ENCODE assay signal across 26 mouse cellular contexts in genomic region chr16:34839004-34839703, GRCm38 (mm10).
A peak's percentile ranks its signal among the peaks of the same experiment; 100 is the strongest.
DNase-seq lines count a peak whose midpoint lies in the region; ATAC-seq lines count a peak whose summit lies in the region.
"Had no signal": no experiment of that assay in that cellular context is flagged by ENCODE, and none has a peak within 500 bp of the region (broad histone marks: within the 10 kb centered on the region; RNA-seq: fewer than 3 reads in every experiment).

No protein-coding gene starts in this region.

- H3K36me3 ChIP-seq in embryonic facial prominence, embryonic 12.5 days, result no peaks in the 10 kb centered on the region
- H3K36me3 ChIP-seq in limb, embryonic 12.5 days, result no peaks in the 10 kb centered on the region
- no peaks in the 10 kb centered on the region for H3K36me3 ChIP-seq in intestine, embryonic 15.5 days
- H3K36me3 ChIP-seq: liver, embryonic 13.5 days had no signal

- no peaks in the 10 kb centered on the region for H3K9me3 ChIP-seq in embryonic facial prominence, embryonic 12.5 days
- no peaks in the 10 kb centered on the region; the same call in 1 of the 2 replicates for H3K9me3 ChIP-seq in limb, embryonic 12.5 days
- no peaks in the 10 kb centered on the region for H3K9me3 ChIP-seq in intestine, embryonic 15.5 days
- H3K9me3 ChIP-seq: liver, embryonic 13.5 days had no signal

- peak; percentile 50; the same call in 1 of the 2 replicates for ATAC-seq in embryonic facial prominence, embryonic 12.5 days (ENCODE audit: insufficient number of reproducible peaks, insufficient read depth, low FRiP score, low TSS enrichment)
- no peak for ATAC-seq in limb, embryonic 12.5 days (ENCODE audit: insufficient number of reproducible peaks, insufficient read depth, low FRiP score, low TSS enrichment, low read depth)
- ATAC-seq in intestine, embryonic 15.5 days, result no peak
- ATAC-seq: CD4-positive, CD25-positive, alpha-beta regulatory T cell, adult 4 months; forebrain, embryonic 14.5 days; midbrain, embryonic 16.5 days had no signal

- WGBS in embryonic facial prominence, embryonic 12.5 days, result 45% methylated on average over 7 of the region's 7 CpGs
- WGBS in limb, embryonic 12.5 days, result 68% methylated on average over 7 of the region's 7 CpGs
- 67% methylated on average over 7 of the region's 7 CpGs for WGBS in intestine, embryonic 15.5 days

- H3K27ac ChIP-seq in embryonic facial prominence, embryonic 12.5 days, result peak overlapping the region; percentile 66
- H3K27ac ChIP-seq in limb, embryonic 12.5 days, result peak overlapping the region; percentile 80; the same call in 1 of the 2 replicates
- H3K27ac ChIP-seq in intestine, embryonic 15.5 days, result no peak overlapping the region
- H3K27ac ChIP-seq: hindbrain, embryonic 14.5 days; liver, embryonic 13.5 days; stomach, postnatal 0 days had no signal

- peaks cover 17% of the 10 kb centered on the region for H3K4me1 ChIP-seq in embryonic facial prominence, embryonic 12.5 days
- peaks cover 18% of the 10 kb centered on the region for H3K4me1 ChIP-seq in limb, embryonic 12.5 days (replicated peaks)
- no peaks in the 10 kb centered on the region for H3K4me1 ChIP-seq in intestine, embryonic 15.5 days (replicated peaks)
- H3K4me1 ChIP-seq: liver, embryonic 13.5 days had no signal

- no peak overlapping the region for H3K4me2 ChIP-seq in embryonic facial prominence, embryonic 12.5 days (replicated peaks)
- no peak overlapping the region for H3K4me2 ChIP-seq in limb, embryonic 12.5 days
- H3K4me2 ChIP-seq in intestine, embryonic 15.5 days (replicated peaks), result no peak overlapping the region
- H3K4me2 ChIP-seq: heart, embryonic 11.5 days; hindbrain, embryonic 14.5 days; liver, embryonic 13.5 days; midbrain, embryonic 11.5 days had no signal

- H3K27me3 ChIP-seq in embryonic facial prominence, embryonic 12.5 days, result no peaks in the 10 kb centered on the region
- no peaks in the 10 kb centered on the region; the same call in 1 of the 2 replicates for H3K27me3 ChIP-seq in limb, embryonic 12.5 days
- no peaks in the 10 kb centered on the region for H3K27me3 ChIP-seq in intestine, embryonic 15.5 days (replicated peaks)
- H3K27me3 ChIP-seq: liver, embryonic 13.5 days had no signal

- peak; percentile 22 for DNase-seq in kidney, adult 9 months
- no peak for DNase-seq in kidney, adult 11 months
- peak; percentile 53 for DNase-seq in 3T3-L1 (ENCODE audit: low read depth, low spot score)
- DNase-seq in thymus, postnatal 36 days, result no peak
- DNase-seq: adrenal gland, postnatal 25 days; cerebellum, adult 11-12 months; cerebellum, adult 9-11 months; heart, adult 18-20 months; kidney, adult 18-20 months; kidney, postnatal 36 days; layer of hippocampus, postnatal 36 days; liver, embryonic 13.5 days; right cerebral cortex, adult 18-20 months; right cerebral cortex, postnatal 4 days; thymus, adult 18-20 months; thymus, postnatal 25 days had no signal

- H3K9ac ChIP-seq in embryonic facial prominence, embryonic 12.5 days, result no peak overlapping the region
- H3K9ac ChIP-seq in limb, embryonic 12.5 days (replicated peaks), result no peak overlapping the region
- H3K9ac ChIP-seq in intestine, embryonic 15.5 days, result no peak overlapping the region
- H3K9ac ChIP-seq: hindbrain, embryonic 14.5 days; liver, embryonic 13.5 days had no signal

- no peak overlapping the region for H3K4me3 ChIP-seq in embryonic facial prominence, embryonic 12.5 days
- H3K4me3 ChIP-seq in limb, embryonic 12.5 days (replicated peaks), result no peak overlapping the region
- no peak overlapping the region for H3K4me3 ChIP-seq in intestine, embryonic 15.5 days (replicated peaks)
- H3K4me3 ChIP-seq: liver, embryonic 13.5 days had no signal

Comparison
In these comparisons a context has a peak if more than half of its experiments do, and no peak if none do; other contexts are left out.
1. DNase-seq: peak in kidney, adult 9 months (single experiment) and 3T3-L1 (single experiment); none in kidney, adult 11 months (single experiment) and thymus, postnatal 36 days (0 of 2).